Mouse (Mus musculus) adipocyte (in vitro differentiated cells): Measurements from ENCODE around the gene Coro2b.
A peak's percentile ranks its signal among the peaks of the same experiment; 100 is the strongest.

Experiments
- DNase-seq: peaks from one replicate; pipeline ENCODE4 v3.0.0-alpha.2; 2016; ENCODE audit warnings: low spot score

Coro2b gene

GRCm38 (mm10) chr9:62539251-62539711 lies 2.4 kb upstream of the Coro2b start:
- DNase-seq, result no peak

- no peak for DNase-seq
Observed at GRCm38 (mm10) chr9:62537941-62538340, 1.1 kb upstream of the Coro2b start.

GRCm38 (mm10) chr9:62536119-62536654 lies 657 bp downstream of the Coro2b start:
- DNase-seq, result no peak

GRCm38 (mm10) chr9:62535566-62535965 lies 1.3 kb downstream of the Coro2b start:
- no peak for DNase-seq

- no peak for DNase-seq
Observed at GRCm38 (mm10) chr9:62534691-62535090, 2.2 kb downstream of the Coro2b start.

GRCm38 (mm10) chr9:62534158-62534557 lies 2.7 kb downstream of the Coro2b start:
- no peak for DNase-seq

- no peak for DNase-seq
Observed at GRCm38 (mm10) chr9:62532876-62533275, 4.0 kb downstream of the Coro2b start.

- peak; percentile 96 for DNase-seq
Observed at GRCm38 (mm10) chr9:62531459-62532275, 5.2 kb downstream of the Coro2b start.

- DNase-seq, result no peak
Observed at GRCm38 (mm10) chr9:62528527-62528926, 8.3 kb downstream of the Coro2b start.

- no peak for DNase-seq
Observed at GRCm38 (mm10) chr9:62526858-62527257, 10.0 kb downstream of the Coro2b start.

- peak; percentile 78 for DNase-seq
Observed at GRCm38 (mm10) chr9:62526451-62526850, 10.4 kb downstream of the Coro2b start.

GRCm38 (mm10) chr9:62524761-62525308 lies 12.0 kb downstream of the Coro2b start:
- DNase-seq, result no peak

- DNase-seq, result no peak
Observed at GRCm38 (mm10) chr9:62522791-62523471, 13.9 kb downstream of the Coro2b start.

- no peak for DNase-seq
Observed at GRCm38 (mm10) chr9:62522211-62522610, 14.6 kb downstream of the Coro2b start.

- no peak for DNase-seq
Observed at GRCm38 (mm10) chr9:62521541-62521940, 15.3 kb downstream of the Coro2b start.

GRCm38 (mm10) chr9:62520933-62521332 lies 15.9 kb downstream of the Coro2b start:
- no peak for DNase-seq

- DNase-seq, result no peak
Observed at GRCm38 (mm10) chr9:62519787-62520503, 16.9 kb downstream of the Coro2b start.

- no peak for DNase-seq
Observed at GRCm38 (mm10) chr9:62519334-62519733, 17.5 kb downstream of the Coro2b start.

GRCm38 (mm10) chr9:62518572-62518971 lies 18.3 kb downstream of the Coro2b start:
- DNase-seq, result no peak

- no peak for DNase-seq
Observed at GRCm38 (mm10) chr9:62517112-62517957, 19.5 kb downstream of the Coro2b start.

- DNase-seq, result no peak
Observed at GRCm38 (mm10) chr9:62515138-62515537, 21.7 kb downstream of the Coro2b start.
